Mouse (Mus musculus): Measurements from ENCODE around the gene Klhl31. TPM values are rescaled to one million over a fixed set of nuclear protein-coding genes. Genes with fewer than 3 reads are reported as not detected.
A peak's percentile ranks its signal among the peaks of the same experiment; 100 is the strongest.

Klhl31 gene
- polyA plus RNA-seq, 1 experiment from 2014 or later: 1.4 TPM

DNA sequence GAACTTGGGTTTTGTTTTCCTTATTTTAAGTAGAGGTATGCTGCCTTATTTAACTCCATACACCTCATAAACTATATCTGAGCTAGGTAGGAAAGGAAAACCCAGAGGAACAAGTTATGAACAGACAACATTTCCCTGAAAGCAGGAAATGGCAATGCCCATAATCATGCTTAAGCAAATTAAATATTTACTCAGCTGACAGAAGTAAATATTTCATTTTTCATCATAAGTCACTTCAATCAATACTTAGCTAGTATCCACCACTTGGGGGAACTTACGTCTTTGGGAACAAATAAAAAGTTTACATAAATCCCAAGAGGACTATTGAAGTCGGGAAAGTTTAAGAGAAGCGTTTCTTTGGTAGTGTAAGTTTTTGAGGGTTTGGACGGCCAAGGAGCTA lies 67.2 kb downstream of the Klhl31 start:
- Histone ChIP-seq H3K4me2 (ENCODE audit: low read depth, low read length) (no peak overlapping the region), H3K27ac (ENCODE audit: low read length) (no peak overlapping the region), H3K9me3 (replicated peaks; ENCODE audit: control insufficient read depth, low read length) (no peaks in the 10 kb centered on the region)

GRCm38 (mm10) chr9:77704108-77704507 lies 67.8 kb downstream of the Klhl31 start:
- no peaks in the 10 kb centered on the region for H3K27me3 ChIP-seq (ENCODE audit: control insufficient read depth, insufficient read depth, low read depth, low read length)
- H3K27ac ChIP-seq (ENCODE audit: low read length): no peak overlapping the region
- H3K9ac ChIP-seq (ENCODE audit: low read depth, low read length): no peak overlapping the region
- H3K36me3 ChIP-seq (ENCODE audit: control insufficient read depth, insufficient read depth): no peaks in the 10 kb centered on the region
- no peak overlapping the region for H3K4me2 ChIP-seq (ENCODE audit: low read depth, low read length)
- no peak for ATAC-seq (ENCODE audit: low read depth)
- WGBS (ENCODE audit: insufficient replicate concordance): 60% methylated on average over 4 of the region's 4 CpGs
- no peaks in the 10 kb centered on the region for H3K9me3 ChIP-seq (replicated peaks; ENCODE audit: control insufficient read depth, low read length)
- H3K4me1 ChIP-seq (ENCODE audit: control insufficient read depth, low read depth, low read length): no peaks in the 10 kb centered on the region
- H3K4me3 ChIP-seq (ENCODE audit: low read depth, low read length): no peak overlapping the region

More for the DNA sequence above, 67.2 kb downstream of the Klhl31 start:
- no peak overlapping the region for H3K9ac ChIP-seq (ENCODE audit: low read depth, low read length)
- 60% methylated on average over 4 of the region's 4 CpGs for WGBS (ENCODE audit: insufficient replicate concordance)
- ATAC-seq (ENCODE audit: low read depth): no peak
- H3K36me3 ChIP-seq (ENCODE audit: control insufficient read depth, insufficient read depth): no peaks in the 10 kb centered on the region
- H3K4me3 ChIP-seq (ENCODE audit: low read depth, low read length): no peak overlapping the region
- no peaks in the 10 kb centered on the region for H3K4me1 ChIP-seq (ENCODE audit: control insufficient read depth, low read depth, low read length)
- no peaks in the 10 kb centered on the region for H3K27me3 ChIP-seq (ENCODE audit: control insufficient read depth, insufficient read depth, low read depth, low read length)

GRCm38 (mm10) chr9:77706515-77706914 lies 70.2 kb downstream of the Klhl31 start:
- H3K9me3 ChIP-seq (replicated peaks; ENCODE audit: control insufficient read depth, low read length): no peaks in the 10 kb centered on the region
- no peaks in the 10 kb centered on the region for H3K4me1 ChIP-seq (ENCODE audit: control insufficient read depth, low read depth, low read length)
- H3K27ac ChIP-seq (ENCODE audit: low read length): no peak overlapping the region
- 65% methylated on average over 6 of the region's 6 CpGs for WGBS (ENCODE audit: insufficient replicate concordance)
- no peaks in the 10 kb centered on the region for H3K27me3 ChIP-seq (ENCODE audit: control insufficient read depth, insufficient read depth, low read depth, low read length)
- H3K36me3 ChIP-seq (ENCODE audit: control insufficient read depth, insufficient read depth): no peaks in the 10 kb centered on the region
- no peak overlapping the region for H3K4me3 ChIP-seq (ENCODE audit: low read depth, low read length)
- ATAC-seq (ENCODE audit: low read depth): no peak
- H3K4me2 ChIP-seq (ENCODE audit: low read depth, low read length): no peak overlapping the region
- H3K9ac ChIP-seq (ENCODE audit: low read depth, low read length): no peak overlapping the region

GRCm38 (mm10) chr9:77707433-77708139 lies 71.3 kb downstream of the Klhl31 start:
- Histone ChIP-seq H3K9me3 (replicated peaks; ENCODE audit: control insufficient read depth, low read length) (no peaks in the 10 kb centered on the region), H3K27ac (ENCODE audit: low read length) (0 out of 2 replicates have a peak overlapping the region, but pooled peaks have one; percentile 18), H3K4me1 (ENCODE audit: control insufficient read depth, low read depth, low read length) (no peaks in the 10 kb centered on the region), H3K27me3 (ENCODE audit: control insufficient read depth, insufficient read depth, low read depth, low read length) (no peaks in the 10 kb centered on the region), H3K9ac (ENCODE audit: low read depth, low read length) (no peak overlapping the region), H3K36me3 (ENCODE audit: control insufficient read depth, insufficient read depth) (no peaks in the 10 kb centered on the region), H3K4me3 (ENCODE audit: low read depth, low read length) (no peak overlapping the region), H3K4me2 (ENCODE audit: low read depth, low read length) (no peak overlapping the region)
- peak; percentile 80 for ATAC-seq (ENCODE audit: low read depth)
- WGBS (ENCODE audit: insufficient replicate concordance): 58% methylated on average over 9 of the region's 9 CpGs

- H3K27me3 ChIP-seq (ENCODE audit: control insufficient read depth, insufficient read depth, low read depth, low read length): no peaks in the 10 kb centered on the region
- no peak overlapping the region for H3K9ac ChIP-seq (ENCODE audit: low read depth, low read length)
- no peak for ATAC-seq (ENCODE audit: low read depth)
- no peak overlapping the region for H3K27ac ChIP-seq (ENCODE audit: low read length)
- WGBS (ENCODE audit: insufficient replicate concordance): 27% methylated on average over 5 of the region's 5 CpGs
- H3K9me3 ChIP-seq (replicated peaks; ENCODE audit: control insufficient read depth, low read length): no peaks in the 10 kb centered on the region
- H3K4me2 ChIP-seq (ENCODE audit: low read depth, low read length): no peak overlapping the region
- no peaks in the 10 kb centered on the region for H3K4me1 ChIP-seq (ENCODE audit: control insufficient read depth, low read depth, low read length)
- H3K4me3 ChIP-seq (ENCODE audit: low read depth, low read length): no peak overlapping the region
- no peaks in the 10 kb centered on the region for H3K36me3 ChIP-seq (ENCODE audit: control insufficient read depth, insufficient read depth)
Observed at GRCm38 (mm10) chr9:77708950-77709349, 72.7 kb downstream of the Klhl31 start.

Other genes starting within 250 kb of the Klhl31 start
- gene Lrrc1, start 91.6 kb upstream of the Klhl31 start, polyA plus RNA-seq (2015; fragmentation: Nextera tagmentation; extraction: Ambion mirVana): 3.3 and 3.8 TPM in 2 replicates
- 21.9 and 24.6 TPM in 2 replicates for gene Gclc, start 118.0 kb downstream of the Klhl31 start, polyA plus RNA-seq (2015; fragmentation: Nextera tagmentation; extraction: Ambion mirVana)